Mouse (Mus musculus): ENCODE results near the gene Sh3glb2. TPM values are rescaled to one million over a fixed set of nuclear protein-coding genes. Genes with fewer than 3 reads are reported as not detected.
A peak's percentile ranks its signal among the peaks of the same experiment; 100 is the strongest.

Sh3glb2 gene
- polyA plus RNA-seq, 1 experiment from 2014 or later = 58.9 TPM

- no peak overlapping the region for H3K27ac ChIP-seq (ENCODE audit: low read length)
- no peak overlapping the region for H3K9ac ChIP-seq (replicated peaks; ENCODE audit: low read depth)
- H3K27me3 ChIP-seq (replicated peaks; ENCODE audit: insufficient read depth, low read length) = no peaks in the 10 kb centered on the region
- no peak overlapping the region for H3K4me3 ChIP-seq (ENCODE audit: low read depth, low read length)
- 88% methylated on average over 9 of the region's 9 CpGs for WGBS
- peaks cover 42% of the 10 kb centered on the region for H3K36me3 ChIP-seq (ENCODE audit: insufficient read depth, low read length)
- no peaks in the 10 kb centered on the region for H3K4me1 ChIP-seq (ENCODE audit: insufficient read depth, low read depth, low read length)
- TF ChIP-seq CTCF (IDR thresholded peaks at IDR 0.05) (no peak), EP300 (IDR thresholded peaks at IDR 0.05) (no peak)
- ATAC-seq (no peak), DNase-seq (ENCODE audit: low spot score) (no peak)
- no peaks in the 10 kb centered on the region for H3K9me3 ChIP-seq (ENCODE audit: low read length)
- no peak overlapping the region for H3K4me2 ChIP-seq (replicated peaks; ENCODE audit: low read depth, low read length)
Measured at GRCm38 (mm10) chr2:30402351-30402826, 43.3 kb upstream of the Sh3glb2 start.

- H3K27ac ChIP-seq (ENCODE audit: low read length) = no peak overlapping the region
- 53% methylated on average over 1 of the region's 1 CpGs for WGBS
Measured at GRCm38 (mm10) chr2:30401581-30401980, 42.4 kb upstream of the Sh3glb2 start.

GRCm38 (mm10) chr2:30399191-30400171 is 40.3 kb upstream of the Sh3glb2 start:
- peak; percentile 92 for ATAC-seq
- Histone ChIP-seq H3K27me3 (replicated peaks; ENCODE audit: insufficient read depth, low read length) (no peaks in the 10 kb centered on the region), H3K9ac (replicated peaks; ENCODE audit: low read depth) (no peak overlapping the region), H3K9me3 (ENCODE audit: low read length) (no peaks in the 10 kb centered on the region), H3K4me1 (ENCODE audit: insufficient read depth, low read depth, low read length) (peaks cover 5% of the 10 kb centered on the region), H3K27ac (ENCODE audit: low read length) (peak overlapping the region; percentile 71), H3K36me3 (ENCODE audit: insufficient read depth, low read length) (peaks cover 37% of the 10 kb centered on the region), H3K4me3 (ENCODE audit: low read depth, low read length) (no peak overlapping the region), H3K4me2 (replicated peaks; ENCODE audit: low read depth, low read length) (no peak overlapping the region)
- TF ChIP-seq CTCF (IDR thresholded peaks at IDR 0.05) (peak; percentile 56), EP300 (IDR thresholded peaks at IDR 0.05) (no peak; the same call in 1 of the 2 replicates)
- 38% methylated on average over 20 of the region's 20 CpGs for WGBS
- DNase-seq (ENCODE audit: low spot score) = peak; percentile 91

More at GRCm38 (mm10) chr2:30401581-30401980, 42.4 kb upstream of the Sh3glb2 start:
- DNase-seq (ENCODE audit: low spot score) = no peak
- Histone ChIP-seq H3K9ac (replicated peaks; ENCODE audit: low read depth) (no peak overlapping the region), H3K36me3 (ENCODE audit: insufficient read depth, low read length) (peaks cover 41% of the 10 kb centered on the region), H3K4me1 (ENCODE audit: insufficient read depth, low read depth, low read length) (no peaks in the 10 kb centered on the region), H3K9me3 (ENCODE audit: low read length) (no peaks in the 10 kb centered on the region), H3K4me2 (replicated peaks; ENCODE audit: low read depth, low read length) (no peak overlapping the region), H3K4me3 (ENCODE audit: low read depth, low read length) (no peak overlapping the region), H3K27me3 (replicated peaks; ENCODE audit: insufficient read depth, low read length) (no peaks in the 10 kb centered on the region)
- no peak for ATAC-seq
- TF ChIP-seq EP300 (IDR thresholded peaks at IDR 0.05) (no peak), CTCF (IDR thresholded peaks at IDR 0.05) (no peak)

- Histone ChIP-seq H3K4me1 (ENCODE audit: insufficient read depth, low read depth, low read length) (peaks cover 16% of the 10 kb centered on the region), H3K36me3 (ENCODE audit: insufficient read depth, low read length) (peaks cover 28% of the 10 kb centered on the region; the same call in 1 of the 2 replicates), H3K9me3 (ENCODE audit: low read length) (no peaks in the 10 kb centered on the region), H3K4me2 (replicated peaks; ENCODE audit: low read depth, low read length) (no peak overlapping the region), H3K27me3 (replicated peaks; ENCODE audit: insufficient read depth, low read length) (no peaks in the 10 kb centered on the region), H3K4me3 (ENCODE audit: low read depth, low read length) (no peak overlapping the region), H3K9ac (replicated peaks; ENCODE audit: low read depth) (no peak overlapping the region), H3K27ac (ENCODE audit: low read length) (peak overlapping the region; percentile 45; the same call in 1 of the 2 replicates)
- TF ChIP-seq CTCF (IDR thresholded peaks at IDR 0.05) (no peak), EP300 (IDR thresholded peaks at IDR 0.05) (no peak)
- ATAC-seq (no peak), DNase-seq (ENCODE audit: low spot score) (no peak)
- 82% methylated on average over 10 of the region's 10 CpGs for WGBS
Measured at GRCm38 (mm10) chr2:30397986-30398512, 38.9 kb upstream of the Sh3glb2 start.

- H3K4me2 ChIP-seq (replicated peaks; ENCODE audit: low read depth, low read length) = no peak overlapping the region
- H3K9ac ChIP-seq (replicated peaks; ENCODE audit: low read depth) = no peak overlapping the region
- peak overlapping the region; percentile 54 for H3K27ac ChIP-seq (ENCODE audit: low read length)
- H3K27me3 ChIP-seq (replicated peaks; ENCODE audit: insufficient read depth, low read length) = no peaks in the 10 kb centered on the region
- TF ChIP-seq EP300 (IDR thresholded peaks at IDR 0.05) (no peak), CTCF (IDR thresholded peaks at IDR 0.05) (no peak)
- DNase-seq (ENCODE audit: low spot score) (no peak), ATAC-seq (no peak)
- 71% methylated on average over 7 of the region's 7 CpGs for WGBS
- no peak overlapping the region for H3K4me3 ChIP-seq (ENCODE audit: low read depth, low read length)
- H3K4me1 ChIP-seq (ENCODE audit: insufficient read depth, low read depth, low read length) = peaks cover 16% of the 10 kb centered on the region
- 0 out of 2 replicates have a peak, but pooled peaks cover 19% of the 10 kb centered on the region for H3K36me3 ChIP-seq (ENCODE audit: insufficient read depth, low read length)
- H3K9me3 ChIP-seq (ENCODE audit: low read length) = no peaks in the 10 kb centered on the region
Measured at GRCm38 (mm10) chr2:30396246-30396645, 37.1 kb upstream of the Sh3glb2 start.

- DNase-seq (ENCODE audit: low spot score) = peak; percentile 21
- ATAC-seq = no peak
- 74% methylated on average over 7 of the region's 7 CpGs for WGBS
- H3K9ac ChIP-seq (replicated peaks; ENCODE audit: low read depth) = no peak overlapping the region
- H3K4me1 ChIP-seq (ENCODE audit: insufficient read depth, low read depth, low read length) = peaks cover 16% of the 10 kb centered on the region
- TF ChIP-seq EP300 (IDR thresholded peaks at IDR 0.05) (no peak), CTCF (IDR thresholded peaks at IDR 0.05) (no peak)
- 0 out of 2 replicates have a peak, but pooled peaks cover 19% of the 10 kb centered on the region for H3K36me3 ChIP-seq (ENCODE audit: insufficient read depth, low read length)
- no peak overlapping the region for H3K4me3 ChIP-seq (ENCODE audit: low read depth, low read length)
- no peak overlapping the region for H3K4me2 ChIP-seq (replicated peaks; ENCODE audit: low read depth, low read length)
- no peaks in the 10 kb centered on the region for H3K9me3 ChIP-seq (ENCODE audit: low read length)
- H3K27me3 ChIP-seq (replicated peaks; ENCODE audit: insufficient read depth, low read length) = no peaks in the 10 kb centered on the region
- H3K27ac ChIP-seq (ENCODE audit: low read length) = peak overlapping the region; percentile 54
Measured at GRCm38 (mm10) chr2:30395757-30396156, 36.6 kb upstream of the Sh3glb2 start.
